Mouse (Mus musculus) hindbrain, embryonic 15.5 days (tissue): ENCODE measurements around the gene Borcs7. TPM values are rescaled to one million over a fixed set of nuclear protein-coding genes. Genes with fewer than 3 reads are reported as not detected.

Experiments
- ATAC-seq: fragments of 200-750 bp; cut with Nextera tagmentation; 2 replicates; pipeline ENCODE4 v1.8.0; 2017; ENCODE audit warnings: low read depth, moderate number of reproducible peaks, moderate TSS enrichment; ENCODE audit not compliant: low FRiP score
- H3K27ac ChIP-seq: fragments of 300-500 bp; sonication (generic); replicated peaks from 2 replicates; pipeline ENCODE4 v1.5.1; 2015; ENCODE audit warnings: mild to moderate bottlenecking, inconsistent platforms
- H3K27me3 ChIP-seq: fragments of 300-500 bp; sonication (generic); 2 replicates; pipeline ENCODE4 v1.6.1; 2015; ENCODE audit warnings: control low read depth, inconsistent platforms
- H3K36me3 ChIP-seq: fragments of 300-500 bp; sonication (generic); 2 replicates; pipeline ENCODE4 v1.6.1; 2015; ENCODE audit warnings: control low read depth, inconsistent platforms
- H3K4me1 ChIP-seq: fragments of 300-500 bp; sonication (generic); replicated peaks from 2 replicates; pipeline ENCODE4 v1.6.1; 2015; ENCODE audit warnings: control low read depth, inconsistent platforms
- H3K4me2 ChIP-seq: fragments of 300-500 bp; sonication (generic); 2 replicates; pipeline ENCODE4 v1.6.1; 2015; ENCODE audit warnings: moderate library complexity, mild to moderate bottlenecking, inconsistent platforms
- H3K4me3 ChIP-seq: fragments of 300-500 bp; sonication (generic); 2 replicates; pipeline ENCODE4 v1.5.1; 2015; ENCODE audit warnings: mild to moderate bottlenecking, inconsistent platforms
- H3K9ac ChIP-seq: fragments of 300-500 bp; sonication (generic); 2 replicates; pipeline ENCODE4 v1.6.1; 2015; ENCODE audit warnings: inconsistent platforms
- H3K9me3 ChIP-seq: fragments of 300-500 bp; sonication (generic); 2 replicates; pipeline ENCODE4 v1.6.1; 2016; ENCODE audit warnings: control low read depth, inconsistent platforms
- WGBS: fragments of 180-500 bp; shearing (Covaris S2); methylation state at CpG from one replicate; pipeline ENCODE4 v1.1.7; 2015; 5-methylcytosine and 5-hydroxymethylcytosine counted together
- polyA plus RNA-seq: library from polyadenylated mRNA; unstranded; fragments of >200 nt; fragmentation: Nextera tagmentation; extraction: Ambion mirVana; gene quantifications from 2 replicates; pipeline ENCODE4 v1.2.1, GENCODE M21; 2015

Gene Borcs7
- polyA plus RNA-seq, 1 experiment from 2014 or later, result 25.6 TPM

- H3K4me1 ChIP-seq, result no peaks in the 10 kb centered on the region
- H3K9ac ChIP-seq, result no peak overlapping the region
- no peaks in the 10 kb centered on the region for H3K9me3 ChIP-seq
- ATAC-seq, result no peak
- H3K27me3 ChIP-seq, result no peaks in the 10 kb centered on the region
- no peak overlapping the region for H3K27ac ChIP-seq
- H3K4me2 ChIP-seq, result no peak overlapping the region
- WGBS, result 77% methylated on average over 10 of the region's 10 CpGs
- no peak overlapping the region for H3K4me3 ChIP-seq
- peaks cover 20% of the 10 kb centered on the region; the same call in 1 of the 2 replicates for H3K36me3 ChIP-seq
Measured at GRCm38 (mm10) chr19:46699011-46699481, 9.3 kb downstream of the Borcs7 start.

DNA sequence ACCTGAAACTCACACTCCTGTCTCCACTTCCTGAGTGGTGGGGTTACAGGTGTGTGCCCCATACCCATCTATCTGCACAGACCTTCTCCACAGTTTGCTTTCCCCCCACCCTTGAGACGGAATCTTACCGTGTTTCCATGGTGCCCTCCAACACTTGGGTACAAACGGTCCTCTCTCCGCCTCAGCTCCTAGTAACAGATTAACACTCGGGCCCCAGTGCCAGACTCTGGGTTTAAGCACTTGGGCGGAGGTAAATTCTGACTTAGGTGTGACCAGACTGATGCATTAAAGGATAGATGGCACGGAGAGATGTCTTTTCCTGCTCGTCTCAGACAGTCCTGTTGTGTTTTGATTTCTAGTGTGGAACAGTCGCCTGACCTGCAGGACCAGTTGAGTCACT lies 11.4 kb downstream of the Borcs7 start:
- Histone ChIP-seq H3K27me3 (no peaks in the 10 kb centered on the region), H3K4me1 (no peaks in the 10 kb centered on the region), H3K27ac (no peak overlapping the region), H3K36me3 (peaks cover 18% of the 10 kb centered on the region; the same call in 1 of the 2 replicates), H3K9me3 (no peaks in the 10 kb centered on the region), H3K9ac (no peak overlapping the region), H3K4me3 (no peak overlapping the region), H3K4me2 (no peak overlapping the region)
- WGBS, result 88% methylated on average over 9 of the region's 9 CpGs
- no peak for ATAC-seq

DNA sequence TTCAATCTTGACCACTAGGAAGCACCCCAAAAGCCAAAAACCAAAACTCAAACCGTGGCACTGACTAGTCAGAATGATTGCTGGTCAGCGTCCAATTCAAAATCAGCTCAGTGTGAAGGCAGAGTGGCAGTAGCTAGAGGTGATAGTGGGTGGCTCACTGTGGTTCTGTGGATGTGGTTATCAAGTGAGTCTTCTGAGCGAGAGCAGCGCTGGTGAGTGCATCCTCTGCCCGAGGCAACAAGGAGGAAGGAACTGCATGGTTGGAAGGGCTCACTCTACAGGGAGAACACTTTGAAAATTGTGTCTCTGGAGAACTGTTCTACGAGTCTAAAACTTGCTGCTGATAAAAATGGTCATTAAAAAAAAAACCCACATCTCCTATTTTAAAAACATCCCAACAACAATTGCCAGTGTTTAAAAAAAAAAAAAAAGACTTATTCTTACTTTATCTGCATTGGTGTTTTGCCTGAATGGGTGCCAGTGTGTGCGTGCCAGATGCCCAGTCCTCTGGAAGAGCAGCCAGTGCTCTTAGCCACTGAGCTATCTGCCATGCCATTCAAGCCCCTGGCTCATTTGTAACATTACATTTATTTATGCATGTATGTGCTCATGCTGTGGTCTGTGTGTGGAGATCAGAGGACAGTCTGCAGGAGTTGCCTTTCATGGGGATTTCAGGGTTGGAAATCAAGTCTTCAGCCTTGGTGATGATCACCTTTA lies 16.2 kb downstream of the Borcs7 start:
- Histone ChIP-seq H3K4me2 (no peak overlapping the region), H3K27ac (no peak overlapping the region), H3K36me3 (peaks cover 8% of the 10 kb centered on the region; the same call in 1 of the 2 replicates), H3K9me3 (no peaks in the 10 kb centered on the region), H3K9ac (no peak overlapping the region), H3K27me3 (no peaks in the 10 kb centered on the region), H3K4me1 (peaks cover 8% of the 10 kb centered on the region; the same call in 1 of the 2 replicates), H3K4me3 (no peak overlapping the region)
- 63% methylated on average over 7 of the region's 7 CpGs for WGBS
- ATAC-seq, result no peak

GRCm38 (mm10) chr19:46706540-46707295 lies 17.0 kb downstream of the Borcs7 start:
- Histone ChIP-seq H3K9me3 (no peaks in the 10 kb centered on the region), H3K9ac (no peak overlapping the region; the same call in 1 of the 2 replicates), H3K4me1 (peaks cover 8% of the 10 kb centered on the region; the same call in 1 of the 2 replicates), H3K4me2 (peak overlapping the region; percentile 59), H3K27ac (no peak overlapping the region), H3K27me3 (no peaks in the 10 kb centered on the region), H3K36me3 (peaks cover 3% of the 10 kb centered on the region; the same call in 1 of the 2 replicates), H3K4me3 (peak overlapping the region; percentile 41)
- WGBS, result 81% methylated on average over 9 of the region's 9 CpGs
- ATAC-seq, result no peak

DNA sequence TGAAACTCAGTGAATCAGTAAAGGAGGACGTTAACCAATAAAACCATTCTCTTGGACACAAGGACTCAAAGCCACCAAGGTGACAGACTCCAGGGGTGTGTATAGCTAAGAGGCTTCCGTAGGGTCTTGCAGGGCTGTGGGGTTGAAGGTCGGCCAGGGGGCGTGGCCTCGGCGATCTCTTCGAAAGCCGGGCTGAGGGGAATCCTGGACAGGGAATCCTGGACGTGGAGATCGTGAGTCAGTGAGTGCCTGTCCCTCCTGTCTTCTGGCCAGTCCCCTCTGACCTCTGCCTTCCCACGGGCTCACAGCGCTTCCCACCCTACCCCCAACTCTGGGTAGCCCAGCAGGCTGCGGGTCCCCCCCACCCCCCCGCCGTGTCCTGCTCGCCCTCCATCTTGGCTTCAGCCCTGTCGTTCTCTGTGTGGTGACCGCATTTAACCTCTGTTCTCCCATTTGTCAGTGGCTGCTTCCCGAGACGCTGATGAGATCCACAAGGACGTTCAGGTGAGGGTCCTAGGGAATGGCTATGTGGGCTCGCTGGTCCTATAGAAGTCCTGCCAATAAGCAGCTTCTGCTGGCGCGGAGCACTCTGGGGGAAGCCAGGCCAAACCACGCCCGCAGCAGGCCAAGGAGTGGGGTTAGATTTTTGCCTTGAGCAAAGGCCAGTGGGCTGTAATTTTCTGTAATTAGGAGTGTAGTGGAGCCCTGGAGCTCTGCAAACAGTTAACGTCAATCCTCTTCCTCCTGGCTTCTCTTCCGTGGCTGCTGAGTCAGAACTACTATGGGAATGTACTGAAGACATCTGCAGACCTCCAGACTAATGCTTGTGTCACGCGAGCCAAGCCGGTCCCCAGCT lies 17.8 kb downstream of the Borcs7 start, which contains the start of gene As3mt:
Gene As3mt, plus strand, starts transcription at position 163 of the 856 bp plus-strand sequence.
- Histone ChIP-seq H3K4me1 (peaks cover 8% of the 10 kb centered on the region; the same call in 1 of the 2 replicates), H3K4me2 (peak within 1 kb of the TSS; percentile 59), H3K9me3 (no peaks in the 10 kb centered on the region), H3K36me3 (no peaks in the 10 kb centered on the region), H3K9ac (peak within 1 kb of the TSS; percentile 47), H3K4me3 (peak within 1 kb of the TSS; percentile 41), H3K27me3 (no peaks in the 10 kb centered on the region), H3K27ac (0 out of 2 replicates have a peak within 1 kb of the TSS, but pooled peaks have one; percentile 3)
- WGBS, result 12% methylated on average over 31 of the region's 31 CpGs
- peak; percentile 69 for ATAC-seq

GRCm38 (mm10) chr19:46710614-46711013 lies 20.9 kb downstream of the Borcs7 start:
- Histone ChIP-seq H3K36me3 (no peaks in the 10 kb centered on the region), H3K4me1 (peaks cover 8% of the 10 kb centered on the region; the same call in 1 of the 2 replicates), H3K4me3 (no peak overlapping the region), H3K9me3 (no peaks in the 10 kb centered on the region), H3K27me3 (no peaks in the 10 kb centered on the region), H3K27ac (no peak overlapping the region), H3K4me2 (no peak overlapping the region), H3K9ac (no peak overlapping the region)
- 92% methylated on average over 4 of the region's 4 CpGs for WGBS
- ATAC-seq, result no peak

DNA sequence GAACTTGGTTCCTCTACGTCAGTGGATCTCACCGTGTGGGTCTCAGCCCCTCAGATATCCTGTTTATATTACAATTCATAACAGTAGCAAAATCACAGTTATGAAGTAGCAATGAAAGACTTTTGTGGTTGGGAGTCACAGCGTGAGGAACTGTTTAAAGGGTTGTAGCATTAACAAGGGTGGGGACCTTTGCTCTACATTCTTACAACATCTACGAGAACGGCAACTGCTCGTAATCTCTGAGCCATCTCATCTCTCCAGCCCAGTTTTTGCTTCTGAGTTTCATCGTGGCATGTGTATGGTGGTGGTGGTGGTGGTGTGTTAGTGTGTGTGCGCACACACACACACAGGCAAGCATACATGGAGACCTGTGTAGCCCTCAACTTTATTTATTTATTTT lies 24.5 kb downstream of the Borcs7 start:
- Histone ChIP-seq H3K4me3 (no peak overlapping the region), H3K9ac (no peak overlapping the region), H3K27ac (no peak overlapping the region), H3K4me1 (no peaks in the 10 kb centered on the region), H3K4me2 (no peak overlapping the region), H3K9me3 (no peaks in the 10 kb centered on the region), H3K27me3 (no peaks in the 10 kb centered on the region), H3K36me3 (peaks cover 4% of the 10 kb centered on the region)
- no peak for ATAC-seq
- WGBS, result 93% methylated on average over 8 of the region's 8 CpGs

DNA sequence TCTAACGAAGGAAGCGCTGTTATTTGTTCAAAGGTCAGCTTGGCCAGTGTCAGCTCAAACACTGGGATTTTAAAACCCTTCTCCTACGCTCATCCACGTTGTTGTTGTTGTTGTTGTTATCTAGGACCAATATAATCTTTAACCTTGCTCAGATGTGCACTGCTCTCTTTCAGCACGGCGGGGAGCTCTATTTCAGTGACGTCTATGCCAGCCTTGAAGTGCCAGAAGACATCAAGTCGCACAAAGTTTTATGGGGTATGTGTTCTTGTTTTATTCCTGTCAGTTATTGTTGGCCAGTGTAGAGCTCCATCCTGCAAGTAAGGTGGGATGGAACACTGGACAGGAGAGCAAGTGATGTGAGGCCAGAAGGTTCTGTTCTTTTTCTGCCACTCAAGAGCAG lies 25.3 kb downstream of the Borcs7 start:
- peaks cover 4% of the 10 kb centered on the region for H3K36me3 ChIP-seq
- H3K4me1 ChIP-seq, result no peaks in the 10 kb centered on the region
- H3K9ac ChIP-seq, result no peak overlapping the region
- WGBS, result 89% methylated on average over 8 of the region's 8 CpGs
- no peak overlapping the region for H3K27ac ChIP-seq
- no peak overlapping the region for H3K4me3 ChIP-seq
- H3K27me3 ChIP-seq, result no peaks in the 10 kb centered on the region
- H3K9me3 ChIP-seq, result no peaks in the 10 kb centered on the region
- H3K4me2 ChIP-seq, result no peak overlapping the region
- ATAC-seq, result no peak

DNA sequence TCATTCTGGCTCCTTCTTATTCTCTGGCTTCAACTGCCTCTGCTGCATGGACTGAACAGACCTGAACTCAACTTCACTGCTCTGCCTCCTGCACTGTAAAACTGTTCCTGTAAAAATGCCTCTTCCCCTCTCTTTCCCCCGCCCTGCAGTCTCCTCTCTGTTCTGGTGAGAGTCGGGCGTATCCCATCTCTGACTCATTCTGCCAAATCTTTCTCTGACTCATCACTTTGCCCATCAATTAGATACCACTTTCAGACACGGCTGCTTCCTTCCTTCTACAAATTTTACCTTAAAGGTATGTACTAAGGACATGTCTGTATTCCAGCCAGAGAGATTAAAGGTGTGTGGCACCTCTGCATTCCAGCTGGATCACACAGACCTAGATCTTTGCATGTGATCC lies 28.4 kb downstream of the Borcs7 start:
- Histone ChIP-seq H3K4me3 (no peak overlapping the region), H3K27me3 (no peaks in the 10 kb centered on the region), H3K9ac (no peak overlapping the region), H3K27ac (no peak overlapping the region), H3K4me1 (no peaks in the 10 kb centered on the region), H3K4me2 (no peak overlapping the region), H3K9me3 (no peaks in the 10 kb centered on the region), H3K36me3 (peaks cover 4% of the 10 kb centered on the region)
- ATAC-seq, result no peak
- whole genome bisulfite sequencing, result 90% methylated on average over 4 of the region's 4 CpGs

GRCm38 (mm10) chr19:46724411-46724810 lies 34.7 kb downstream of the Borcs7 start:
- no peak overlapping the region for H3K4me3 ChIP-seq
- H3K4me2 ChIP-seq, result no peak overlapping the region
- no peaks in the 10 kb centered on the region for H3K27me3 ChIP-seq
- WGBS, result 72% methylated on average over 11 of the region's 11 CpGs
- 0 out of 2 replicates have a peak, but pooled peaks cover 4% of the 10 kb centered on the region for H3K36me3 ChIP-seq
- no peak for ATAC-seq
- H3K9me3 ChIP-seq, result no peaks in the 10 kb centered on the region
- H3K27ac ChIP-seq, result no peak overlapping the region
- 0 out of 2 replicates have a peak, but pooled peaks cover 4% of the 10 kb centered on the region for H3K4me1 ChIP-seq
- H3K9ac ChIP-seq, result no peak overlapping the region

DNA sequence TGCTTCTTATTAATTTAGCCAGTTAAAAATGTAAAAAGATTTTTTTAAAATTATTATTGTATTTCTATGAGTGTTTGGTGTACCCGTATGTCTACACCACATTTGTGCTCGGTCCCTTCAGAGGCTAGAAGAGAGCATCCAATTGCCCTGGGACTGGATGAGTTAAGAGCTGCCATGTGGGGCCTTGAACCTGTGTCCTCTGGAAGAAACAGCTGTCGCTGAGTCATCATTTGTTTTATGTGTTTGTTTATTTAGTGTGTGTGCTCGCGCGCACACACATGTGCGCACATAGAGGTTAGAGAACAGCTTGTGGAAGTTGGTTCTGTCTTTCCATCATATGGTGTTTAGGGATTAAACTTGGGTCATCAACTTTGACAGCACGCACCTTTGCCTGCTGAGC lies 36.4 kb downstream of the Borcs7 start:
- no peak for ATAC-seq
- H3K4me2 ChIP-seq, result no peak overlapping the region
- no peaks in the 10 kb centered on the region for H3K27me3 ChIP-seq
- H3K27ac ChIP-seq, result no peak overlapping the region
- no peak overlapping the region for H3K4me3 ChIP-seq
- WGBS, result 97% methylated on average over 8 of the region's 8 CpGs
- no peaks in the 10 kb centered on the region for H3K9me3 ChIP-seq
- H3K9ac ChIP-seq, result no peak overlapping the region
- H3K4me1 ChIP-seq, result 0 out of 2 replicates have a peak, but pooled peaks cover 4% of the 10 kb centered on the region
- H3K36me3 ChIP-seq, result 0 out of 2 replicates have a peak, but pooled peaks cover 4% of the 10 kb centered on the region
